Mouse (Mus musculus) midbrain, embryonic 10.5 days (tissue): Measurements from ENCODE around the gene Rnase10. TPM values are rescaled to one million over a fixed set of nuclear protein-coding genes. Genes with fewer than 3 reads are reported as not detected.
"Not testable (repeated sequence)": the region's sequence is repeated elsewhere in the genome, so short reads cannot be mapped to it uniquely, and the experiment has no call there.

ENCODE experiments used
- DNase-seq: peaks from one replicate; pipeline ENCODE4 v3.0.0-alpha.2; 2017; ENCODE audit warnings: low spot score
- H3K27ac ChIP-seq: fragments of 300-500 bp; sonication (generic); replicated peaks from 2 replicates; pipeline ENCODE4 v1.5.1; 2016; ENCODE audit warnings: mild to moderate bottlenecking
- H3K27me3 ChIP-seq: fragments of 300-500 bp; sonication (generic); 2 replicates; pipeline ENCODE4 v1.6.1; 2016; ENCODE audit warnings: low read depth, mild to moderate bottlenecking; ENCODE audit not compliant: poor library complexity, severe bottlenecking
- H3K36me3 ChIP-seq: fragments of 300-500 bp; sonication (generic); 2 replicates; pipeline ENCODE4 v1.6.1; 2016; ENCODE audit warnings: mild to moderate bottlenecking, moderate library complexity
- H3K4me1 ChIP-seq: fragments of 300-500 bp; sonication (generic); 2 replicates; pipeline ENCODE4 v1.6.1; 2016
- H3K4me3 ChIP-seq: fragments of 300-500 bp; sonication (generic); 2 replicates; pipeline ENCODE4 v1.5.1; 2016; ENCODE audit warnings: mild to moderate bottlenecking, moderate library complexity
- H3K9me3 ChIP-seq: fragments of 300-500 bp; sonication (generic); replicated peaks from 2 replicates; pipeline ENCODE4 v1.6.1; 2016; ENCODE audit warnings: mild to moderate bottlenecking
- WGBS: fragments of 180-500 bp; shearing (Covaris S2); methylation state at CpG from one replicate; pipeline ENCODE4 v1.1.7; 2016; 5-methylcytosine and 5-hydroxymethylcytosine counted together
- polyA plus RNA-seq: library from polyadenylated mRNA; unstranded; fragments of >200 nt; fragmentation: Nextera tagmentation; extraction: Ambion mirVana; gene quantifications from 2 replicates; pipeline ENCODE4 v1.2.1, GENCODE M21; 2016

Rnase10 gene
- polyA plus RNA-seq = not detected in 2 replicates

- WGBS = 87% methylated on average over 8 of the region's 8 CpGs
- no peaks in the 10 kb centered on the region for H3K4me1 ChIP-seq
- DNase-seq = no peak
These were observed at the start of gene Rnase10 for GRCm38 (mm10) chr14:51007152-51007801. Gene Rnase10, plus strand, starts transcription at chr14:51007751.

GRCm38 (mm10) chr14:50958289-50958995, 49.1 kb upstream of the Rnase10 start:
- H3K27me3 ChIP-seq, DNase-seq, H3K9me3 ChIP-seq, H3K27ac ChIP-seq, H3K4me1 ChIP-seq, H3K4me3 ChIP-seq, H3K36me3 ChIP-seq: not testable (repeated sequence)
- WGBS = 89% methylated on average over 5 of the region's 5 CpGs

More at GRCm38 (mm10) chr14:51007152-51007801, at the start of gene Rnase10:
- Histone ChIP-seq H3K27me3 (no peaks in the 10 kb centered on the region), H3K36me3 (no peaks in the 10 kb centered on the region), H3K9me3 (no peaks in the 10 kb centered on the region), H3K27ac (no peak within 1 kb of the TSS), H3K4me3 (no peak within 1 kb of the TSS)

DNA sequence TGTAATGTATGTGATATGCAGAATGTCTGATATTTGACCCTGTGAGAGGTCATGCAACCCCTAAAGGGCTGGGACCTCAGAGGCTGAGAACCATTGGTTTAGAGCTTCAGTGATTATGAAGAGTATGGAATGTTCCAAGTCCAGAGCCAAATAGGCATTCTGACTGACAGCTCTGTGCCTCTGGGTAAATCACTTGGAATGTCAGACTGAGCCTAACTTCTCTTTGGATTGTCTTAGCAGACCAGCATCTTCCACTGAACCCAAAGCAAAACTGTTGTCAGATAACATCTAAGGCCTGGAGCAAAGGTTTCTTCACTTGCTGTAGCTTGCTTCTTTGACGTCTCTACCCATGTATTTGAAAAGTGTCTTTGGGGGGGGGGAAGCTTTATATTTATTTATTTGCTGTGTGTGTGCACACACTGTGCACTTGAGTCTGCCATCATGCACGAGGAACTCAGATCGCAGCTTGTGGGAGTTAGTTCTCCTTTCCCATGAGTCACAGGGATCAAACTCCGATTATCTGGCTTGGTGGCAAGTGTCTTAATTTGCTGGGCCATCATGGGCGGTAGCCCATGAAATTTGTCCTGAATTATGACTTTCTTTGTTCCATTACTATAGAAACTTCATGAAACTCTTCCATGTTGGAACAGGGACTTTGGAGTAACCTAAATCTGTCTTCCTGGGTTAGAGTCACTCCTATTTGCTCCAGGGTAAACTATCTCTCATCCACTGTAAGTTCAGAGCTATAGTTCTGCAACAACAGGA, 39.2 kb upstream of the Rnase10 start:
- 74% methylated on average over 5 of the region's 5 CpGs for WGBS
- no peaks in the 10 kb centered on the region for H3K36me3 ChIP-seq
- H3K27me3 ChIP-seq = no peaks in the 10 kb centered on the region
- DNase-seq = no peak
- no peaks in the 10 kb centered on the region for H3K9me3 ChIP-seq
- H3K4me3 ChIP-seq = no peak overlapping the region
- H3K27ac ChIP-seq = no peak overlapping the region
- H3K4me1 ChIP-seq = peaks cover 22% of the 10 kb centered on the region

GRCm38 (mm10) chr14:50969041-50969440, 38.5 kb upstream of the Rnase10 start:
- no peak for DNase-seq
- H3K36me3 ChIP-seq = no peaks in the 10 kb centered on the region
- H3K27ac ChIP-seq = peak overlapping the region; percentile 72; the same call in 1 of the 2 replicates
- no peaks in the 10 kb centered on the region for H3K9me3 ChIP-seq
- H3K4me1 ChIP-seq = peaks cover 22% of the 10 kb centered on the region
- H3K4me3 ChIP-seq = no peak overlapping the region
- H3K27me3 ChIP-seq = no peaks in the 10 kb centered on the region
- WGBS = 18% methylated on average over 1 of the region's 1 CpGs

DNA sequence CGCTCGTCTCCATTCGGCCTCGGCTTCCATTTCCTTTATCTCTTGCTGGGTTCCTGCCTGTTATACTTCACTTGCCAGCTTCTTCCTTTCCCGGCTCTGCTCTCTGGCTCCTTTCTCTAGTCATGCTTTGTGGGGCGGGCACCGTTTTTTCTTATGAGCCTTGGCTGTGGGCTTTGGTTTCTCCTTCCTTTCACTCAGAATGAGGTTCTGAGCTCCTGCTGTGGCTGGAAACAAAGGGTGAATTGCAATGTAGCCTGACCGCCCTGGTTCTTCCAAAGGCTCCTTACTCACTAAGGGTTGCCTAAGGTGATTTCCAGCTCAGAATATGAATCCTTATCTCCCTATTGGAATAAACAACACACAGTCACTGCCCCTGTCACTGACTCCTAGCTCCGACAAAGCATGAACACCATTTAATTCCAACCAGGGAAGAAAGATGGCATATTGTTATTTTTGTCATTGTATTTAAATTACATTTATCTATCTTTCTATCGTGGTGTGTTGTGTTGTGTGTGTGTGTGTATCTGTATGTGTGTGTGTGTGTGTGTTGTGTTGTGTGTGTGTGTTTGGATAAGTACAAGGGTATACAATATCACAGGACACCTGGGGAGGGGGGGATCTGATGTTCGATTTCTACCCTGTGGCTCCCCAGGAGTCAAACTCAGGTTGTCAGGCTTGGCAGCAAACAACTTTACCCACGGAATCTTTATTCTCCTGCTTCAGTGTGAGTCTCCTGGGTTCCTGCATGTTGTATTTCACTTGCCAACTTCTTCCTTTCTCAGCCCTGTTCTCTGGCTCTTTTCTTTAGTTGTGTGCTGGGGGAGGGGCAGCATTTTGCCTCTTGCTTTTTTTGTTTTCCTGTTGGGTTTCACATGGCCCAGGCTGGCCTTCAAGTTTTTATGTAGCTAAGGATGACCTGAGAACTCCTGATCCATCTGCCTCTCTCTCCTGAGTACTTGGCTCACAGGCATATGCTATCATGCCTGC, 37.7 kb upstream of the Rnase10 start:
- peak; percentile 31 for DNase-seq
- Histone ChIP-seq H3K4me3 (peak overlapping the region; percentile 23; the same call in 1 of the 2 replicates), H3K9me3 (no peaks in the 10 kb centered on the region), H3K36me3 (no peaks in the 10 kb centered on the region), H3K4me1 (peaks cover 23% of the 10 kb centered on the region), H3K27ac (peak overlapping the region; percentile 72), H3K27me3 (no peaks in the 10 kb centered on the region)
- WGBS = 14% methylated on average over 12 of the region's 12 CpGs

GRCm38 (mm10) chr14:50970822-50971221, 36.7 kb upstream of the Rnase10 start:
- H3K27ac ChIP-seq = no peak overlapping the region
- H3K4me1 ChIP-seq = peaks cover 26% of the 10 kb centered on the region
- H3K9me3 ChIP-seq = no peaks in the 10 kb centered on the region
- no peaks in the 10 kb centered on the region for H3K36me3 ChIP-seq
- no peak overlapping the region for H3K4me3 ChIP-seq
- no peak for DNase-seq
- H3K27me3 ChIP-seq = no peaks in the 10 kb centered on the region
- WGBS = 71% methylated on average over 1 of the region's 1 CpGs

- 92% methylated on average over 5 of the region's 5 CpGs for WGBS
- H3K36me3 ChIP-seq, H3K27ac ChIP-seq, DNase-seq, H3K9me3 ChIP-seq, H3K4me3 ChIP-seq, H3K27me3 ChIP-seq: not testable (repeated sequence)
- H3K4me1 ChIP-seq = peaks cover 37% of the 10 kb centered on the region
These were observed 34.5 kb upstream of the Rnase10 start for GRCm38 (mm10) chr14:50973054-50973453.

DNA sequence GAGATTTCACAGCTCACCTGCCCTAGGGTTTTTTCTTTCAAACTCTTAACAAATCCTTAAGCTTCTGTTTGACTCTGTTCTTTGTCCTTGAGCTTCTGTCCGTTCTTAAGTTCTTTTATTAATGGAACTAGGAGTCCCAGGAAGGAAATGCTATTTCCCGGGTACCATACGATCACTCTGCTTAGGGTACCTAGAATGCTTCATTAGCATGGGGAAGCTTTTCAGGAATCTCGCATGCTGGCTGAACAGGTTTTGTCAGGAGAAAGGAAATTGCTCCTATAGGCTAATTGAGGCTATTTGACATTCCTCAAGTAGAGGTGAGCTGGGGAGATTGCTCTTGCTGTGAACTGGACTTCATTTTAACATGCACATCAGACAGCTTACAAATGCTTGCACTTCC, 33.9 kb upstream of the Rnase10 start:
- Histone ChIP-seq H3K9me3 (no peaks in the 10 kb centered on the region), H3K27me3 (no peaks in the 10 kb centered on the region), H3K4me3 (no peak overlapping the region), H3K36me3 (no peaks in the 10 kb centered on the region), H3K27ac (no peak overlapping the region), H3K4me1 (peaks cover 31% of the 10 kb centered on the region)
- 63% methylated on average over 4 of the region's 4 CpGs for WGBS
- no peak for DNase-seq

DNA sequence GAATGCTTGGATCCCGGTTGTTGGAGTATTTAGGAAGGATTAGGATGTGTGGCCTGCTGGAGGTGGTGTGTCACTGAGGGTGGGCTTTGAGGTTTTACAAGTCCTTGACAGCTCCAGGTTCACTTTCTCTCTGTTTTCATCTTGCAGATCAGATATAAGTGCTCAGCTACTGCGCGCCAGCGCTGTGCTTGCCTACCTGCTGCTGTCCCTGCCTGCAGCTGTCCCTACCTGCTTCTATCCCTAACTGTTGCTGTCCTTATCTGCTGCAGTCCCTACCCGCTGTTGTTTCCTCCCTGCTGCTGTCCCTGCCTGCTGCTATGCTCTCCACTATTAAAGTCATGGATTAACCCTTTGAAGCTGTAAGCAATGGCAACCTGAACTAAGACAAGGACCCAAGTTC, 32.5 kb upstream of the Rnase10 start:
- no peak overlapping the region for H3K4me3 ChIP-seq
- no peaks in the 10 kb centered on the region for H3K9me3 ChIP-seq
- no peaks in the 10 kb centered on the region for H3K36me3 ChIP-seq
- no peaks in the 10 kb centered on the region for H3K27me3 ChIP-seq
- no peak for DNase-seq
- 49% methylated on average over 5 of the region's 5 CpGs for WGBS
- peaks cover 18% of the 10 kb centered on the region for H3K4me1 ChIP-seq
- H3K27ac ChIP-seq = no peak overlapping the region

DNA sequence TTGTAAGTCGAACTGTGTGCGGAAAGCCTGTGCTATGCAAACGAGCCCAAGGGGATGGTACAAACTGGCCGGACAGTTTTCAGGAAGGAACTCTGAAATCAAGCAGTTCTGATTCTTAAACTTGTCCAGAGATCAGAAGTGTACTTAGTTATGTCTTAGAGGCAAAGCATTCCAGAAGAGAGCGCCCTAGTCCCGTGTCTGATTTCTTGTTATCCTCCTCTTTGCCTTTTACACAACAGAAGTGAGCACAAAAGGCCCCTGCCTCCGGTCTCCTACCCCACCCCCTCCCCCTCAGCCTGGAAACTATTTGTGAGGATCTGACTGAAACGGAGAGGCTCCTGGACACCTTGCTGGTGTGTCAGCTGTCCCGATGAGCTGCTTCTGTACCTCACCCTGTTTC, 30.9 kb upstream of the Rnase10 start:
- peak; percentile 22 for DNase-seq
- WGBS = 18% methylated on average over 9 of the region's 9 CpGs
- H3K27me3 ChIP-seq = no peaks in the 10 kb centered on the region
- peak overlapping the region; percentile 22; the same call in 1 of the 2 replicates for H3K4me3 ChIP-seq
- peaks cover 15% of the 10 kb centered on the region for H3K4me1 ChIP-seq
- H3K9me3 ChIP-seq = no peaks in the 10 kb centered on the region
- no peaks in the 10 kb centered on the region for H3K36me3 ChIP-seq
- H3K27ac ChIP-seq = peak overlapping the region; percentile 77

DNA sequence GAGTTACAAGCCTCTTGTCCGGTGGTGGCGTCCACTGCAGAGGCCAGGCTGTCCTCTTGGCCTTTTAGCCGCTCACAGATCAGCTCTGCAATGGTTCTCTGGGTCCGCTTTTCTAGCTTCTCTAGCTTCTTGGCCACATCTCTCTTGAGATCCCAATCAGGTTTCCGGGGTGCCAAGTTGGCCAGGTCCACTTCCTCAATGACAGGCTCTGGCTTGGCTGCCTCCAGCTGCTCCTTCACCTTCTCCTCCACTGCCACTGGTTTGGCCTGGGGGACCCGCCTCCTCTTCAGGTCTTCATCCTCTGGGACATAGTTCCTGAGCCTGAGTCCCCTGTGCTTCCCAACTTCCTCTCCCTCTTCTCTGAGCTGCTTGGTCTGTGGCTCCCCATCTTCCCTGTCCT, 29.1 kb upstream of the Rnase10 start:
- H3K27ac ChIP-seq, H3K27me3 ChIP-seq, H3K4me3 ChIP-seq, H3K36me3 ChIP-seq, H3K9me3 ChIP-seq, DNase-seq: not testable (repeated sequence)
- 88% methylated on average over 6 of the region's 6 CpGs for WGBS
- H3K4me1 ChIP-seq = peaks cover 15% of the 10 kb centered on the region

GRCm38 (mm10) chr14:50979631-50980030, 27.9 kb upstream of the Rnase10 start:
- no peak overlapping the region for H3K4me3 ChIP-seq
- peaks cover 15% of the 10 kb centered on the region for H3K4me1 ChIP-seq
- no peak for DNase-seq
- H3K27me3 ChIP-seq = no peaks in the 10 kb centered on the region
- H3K36me3 ChIP-seq = no peaks in the 10 kb centered on the region
- H3K9me3 ChIP-seq = no peaks in the 10 kb centered on the region
- no peak overlapping the region for H3K27ac ChIP-seq
